Mouse (Mus musculus) kidney, postnatal 0 days (tissue): ENCODE measurements around the gene Zscan10. TPM values are rescaled to one million over a fixed set of nuclear protein-coding genes. Genes with fewer than 3 reads are reported as not detected.

Source experiments
- ATAC-seq: fragments of 200-750 bp; cut with Nextera tagmentation; replicated peaks from 2 replicates; pipeline ENCODE4 v1.8.0; 2017; ENCODE audit warnings: low read depth, moderate number of reproducible peaks, moderate TSS enrichment, moderate library complexity; ENCODE audit not compliant: low FRiP score
- DNase-seq: peaks from one replicate; pipeline ENCODE4 v3.0.0-alpha.2; 2016; ENCODE audit warnings: low spot score
- H3K27ac ChIP-seq: fragments of 300-500 bp; sonication (generic); 2 replicates; pipeline ENCODE4 v1.5.1; 2014; ENCODE audit warnings: mild to moderate bottlenecking
- H3K27me3 ChIP-seq: fragments of 300-500 bp; sonication (generic); 2 replicates; pipeline ENCODE4 v1.6.1; 2014; ENCODE audit warnings: low read length, mixed read lengths; ENCODE audit not compliant: insufficient read depth
- H3K36me3 ChIP-seq: fragments of 300-500 bp; sonication (generic); 2 replicates; pipeline ENCODE4 v1.6.1; 2014; ENCODE audit warnings: low read length, mixed read lengths; ENCODE audit not compliant: insufficient read depth
- H3K4me1 ChIP-seq: fragments of 300-500 bp; sonication (generic); replicated peaks from 2 replicates; pipeline ENCODE4 v1.6.1; 2014; ENCODE audit warnings: antibody characterized with exemption, low read length, mixed read lengths; ENCODE audit not compliant: insufficient read depth
- H3K4me2 ChIP-seq: fragments of 300-500 bp; sonication (generic); 2 replicates; pipeline ENCODE4 v1.6.1; 2014; ENCODE audit warnings: mild to moderate bottlenecking, low read length, moderate library complexity, mixed read lengths
- H3K4me3 ChIP-seq: fragments of 300-500 bp; sonication (generic); replicated peaks from 2 replicates; pipeline ENCODE4 v1.5.1; 2014; ENCODE audit warnings: low read depth, low read length
- H3K9ac ChIP-seq: fragments of 300-500 bp; sonication (generic); 2 replicates; pipeline ENCODE4 v1.6.1; 2014; ENCODE audit warnings: low read depth, low read length
- H3K9me3 ChIP-seq: fragments of 300-500 bp; sonication (generic); replicated peaks from 2 replicates; pipeline ENCODE4 v1.6.1; 2016; ENCODE audit warnings: low read length, inconsistent platforms, mixed read lengths
- CTCF ChIP-seq: IDR thresholded peaks from 2 replicates; pipeline ENCODE4 v1.5.1; 2016; ENCODE audit warnings: antibody characterized with exemption, low read depth, mild to moderate bottlenecking, moderate library complexity
- WGBS: fragments of 180-500 bp; shearing (Covaris S2); extraction: QIAGEN DNeasy Blood & Tissue Kit; methylation state at CpG from one replicate; pipeline ENCODE4 v1.1.7; 2014; 5-methylcytosine and 5-hydroxymethylcytosine counted together
- polyA plus RNA-seq: library from polyadenylated mRNA; unstranded; fragments of >200 nt; fragmentation: Nextera tagmentation; extraction: Ambion mirVana; gene quantifications from 2 replicates; pipeline ENCODE4 v1.2.1, GENCODE M21; 2015

Gene Zscan10
- polyA plus RNA-seq, 1 experiment from 2014 or later = not detected

- Histone ChIP-seq H3K27ac (no peak overlapping the region), H3K4me2 (no peak overlapping the region), H3K9ac (no peak overlapping the region), H3K4me1 (no peaks in the 10 kb centered on the region; the same call in 1 of the 2 replicates), H3K4me3 (no peak overlapping the region), H3K36me3 (no peaks in the 10 kb centered on the region), H3K9me3 (no peaks in the 10 kb centered on the region), H3K27me3 (no peaks in the 10 kb centered on the region)
- 34% methylated on average over 5 of the region's 5 CpGs for WGBS
- DNase-seq (no peak), ATAC-seq (no peak)
- no peak for TF ChIP-seq CTCF
Measured at GRCm38 (mm10) chr17:23568370-23568769, 32.3 kb upstream of the Zscan10 start.

GRCm38 (mm10) chr17:23570017-23570416 lies 30.6 kb upstream of the Zscan10 start:
- WGBS = 34% methylated on average over 6 of the region's 6 CpGs
- no peaks in the 10 kb centered on the region for H3K27me3 ChIP-seq
- no peaks in the 10 kb centered on the region for H3K4me1 ChIP-seq
- 0 out of 2 replicates have a peak, but pooled peaks cover 5% of the 10 kb centered on the region for H3K36me3 ChIP-seq
- DNase-seq (peak; percentile 76), ATAC-seq (no peak)
- H3K9ac ChIP-seq = no peak overlapping the region
- no peak overlapping the region for H3K4me3 ChIP-seq
- H3K9me3 ChIP-seq = no peaks in the 10 kb centered on the region
- H3K4me2 ChIP-seq = no peak overlapping the region
- peak; percentile 76 for TF ChIP-seq CTCF
- no peak overlapping the region for H3K27ac ChIP-seq

- Histone ChIP-seq H3K27me3 (no peaks in the 10 kb centered on the region), H3K36me3 (peaks cover 13% of the 10 kb centered on the region), H3K4me1 (no peaks in the 10 kb centered on the region), H3K4me2 (no peak overlapping the region), H3K4me3 (no peak overlapping the region), H3K9ac (no peak overlapping the region), H3K27ac (no peak overlapping the region), H3K9me3 (no peaks in the 10 kb centered on the region)
- TF ChIP-seq CTCF = peak; percentile 60; the same call in 1 of the 2 replicates
- ATAC-seq (no peak), DNase-seq (peak; percentile 35)
- WGBS = 13% methylated on average over 5 of the region's 5 CpGs
Measured at GRCm38 (mm10) chr17:23571084-23571483, 29.6 kb upstream of the Zscan10 start.

GRCm38 (mm10) chr17:23572059-23572458 lies 28.6 kb upstream of the Zscan10 start:
- no peak for ATAC-seq
- Histone ChIP-seq H3K9ac (no peak overlapping the region), H3K27ac (no peak overlapping the region), H3K9me3 (no peaks in the 10 kb centered on the region), H3K4me2 (no peak overlapping the region), H3K27me3 (no peaks in the 10 kb centered on the region), H3K4me3 (no peak overlapping the region), H3K36me3 (peaks cover 22% of the 10 kb centered on the region), H3K4me1 (no peaks in the 10 kb centered on the region)
- DNase-seq = no peak
- TF ChIP-seq CTCF = peak; percentile 51
- 83% methylated on average over 6 of the region's 6 CpGs for WGBS

- DNase-seq = no peak
- H3K27me3 ChIP-seq = no peaks in the 10 kb centered on the region
- peaks cover 33% of the 10 kb centered on the region for H3K36me3 ChIP-seq
- H3K4me2 ChIP-seq = no peak overlapping the region
- H3K9ac ChIP-seq = no peak overlapping the region
- no peak overlapping the region for H3K4me3 ChIP-seq
- ATAC-seq = no peak
- H3K9me3 ChIP-seq = no peaks in the 10 kb centered on the region
- no peak for TF ChIP-seq CTCF
- 94% methylated on average over 8 of the region's 8 CpGs for WGBS
- H3K27ac ChIP-seq = no peak overlapping the region
- no peaks in the 10 kb centered on the region for H3K4me1 ChIP-seq
Measured at GRCm38 (mm10) chr17:23574130-23574529, 26.5 kb upstream of the Zscan10 start.

GRCm38 (mm10) chr17:23575951-23576552 lies 24.6 kb upstream of the Zscan10 start:
- Histone ChIP-seq H3K4me3 (no peak overlapping the region), H3K4me1 (no peaks in the 10 kb centered on the region), H3K27me3 (no peaks in the 10 kb centered on the region), H3K4me2 (no peak overlapping the region), H3K27ac (no peak overlapping the region), H3K9me3 (no peaks in the 10 kb centered on the region), H3K9ac (no peak overlapping the region), H3K36me3 (peaks cover 43% of the 10 kb centered on the region)
- DNase-seq = no peak
- peak; percentile 5; the same call in 1 of the 2 replicates for ATAC-seq
- no peak for TF ChIP-seq CTCF
- 96% methylated on average over 38 of the region's 38 CpGs for WGBS
